Mouse (Mus musculus): Measurements from ENCODE around the gene Triap1. TPM values are rescaled to one million over a fixed set of nuclear protein-coding genes. Genes with fewer than 3 reads are reported as not detected.
"Not testable (repeated sequence)": the region's sequence is repeated elsewhere in the genome, so short reads cannot be mapped to it uniquely, and the experiment has no call there.

Triap1 gene
- 10.7 and 12.8 TPM in 2 replicates for polyA plus RNA-seq (2012; rRNA removed)

DNA sequence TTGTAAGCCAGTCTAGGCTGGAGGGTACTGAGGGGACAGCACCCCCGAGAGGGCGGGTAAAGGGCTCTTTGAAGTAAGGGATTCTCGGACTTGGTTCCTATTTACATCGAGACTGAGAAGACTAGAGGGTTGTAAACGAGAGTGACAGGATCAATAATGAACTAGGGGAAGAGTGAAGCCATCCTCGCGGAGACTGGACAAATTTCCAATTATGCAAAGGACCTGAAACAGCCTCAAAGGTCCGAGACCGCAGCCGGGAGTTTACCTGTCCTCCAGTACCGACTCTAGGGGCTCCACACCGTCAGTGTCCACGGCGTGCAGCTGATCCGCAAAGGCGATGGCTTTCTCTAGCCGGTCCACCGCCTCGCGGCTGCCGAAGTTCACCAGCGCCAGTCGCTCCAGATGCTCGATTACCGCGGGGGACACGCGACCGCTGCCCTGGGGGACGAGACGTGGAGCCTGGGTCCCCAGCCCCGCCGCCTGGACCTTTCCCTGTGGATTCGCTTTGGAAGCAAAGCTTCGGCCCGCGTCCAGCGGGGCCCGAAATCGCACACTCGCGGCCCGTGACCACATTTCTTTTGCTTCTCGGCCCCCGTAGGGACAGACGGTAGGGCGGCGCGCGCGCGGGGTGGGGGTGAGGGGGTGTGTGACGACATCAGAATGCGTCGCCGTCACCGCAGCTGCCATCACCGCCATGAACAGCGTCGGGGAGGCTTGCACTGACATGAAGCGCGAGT, at the start of gene Triap1, which contains the start of gene Gatc:
Triap1 (plus strand) TSS at position 649 of the 737 bp plus-strand sequence.
Gatc (minus strand) TSS at position 602 of the 737 bp plus-strand sequence.
- peak; percentile 83 for DNase-seq
- H3K27ac ChIP-seq (ENCODE audit: control insufficient read depth, insufficient read depth, low read length), result no peak within 1 kb of the TSS
- TF ChIP-seq CTCF (IDR thresholded peaks at IDR 0.05; ENCODE audit: borderline replicate concordance, control insufficient read depth, extremely low read depth, insufficient read depth, low read length, poor library complexity) (peak; percentile 22; the same call in 1 of the 2 replicates), POLR2A (IDR thresholded peaks at IDR 0.05; ENCODE audit: control insufficient read depth, extremely low read depth, insufficient read depth, low read length, poor library complexity) (no peak; the same call in 1 of the 2 replicates)
- peaks cover 29% of the 10 kb centered on the region for H3K36me3 ChIP-seq (ENCODE audit: control insufficient read depth, insufficient read depth, low read length)
- H3K4me1 ChIP-seq (replicated peaks; ENCODE audit: control insufficient read depth, insufficient read depth, low read length), result peaks cover 2% of the 10 kb centered on the region
- WGBS, result under 1% methylated on average over 62 of the region's 62 CpGs
- H3K4me3 ChIP-seq (ENCODE audit: control insufficient read depth, insufficient read depth, low read length), result peak within 1 kb of the TSS; percentile 89
- no peaks in the 10 kb centered on the region for H3K27me3 ChIP-seq (ENCODE audit: control insufficient read depth, insufficient read depth, low read length)

DNA sequence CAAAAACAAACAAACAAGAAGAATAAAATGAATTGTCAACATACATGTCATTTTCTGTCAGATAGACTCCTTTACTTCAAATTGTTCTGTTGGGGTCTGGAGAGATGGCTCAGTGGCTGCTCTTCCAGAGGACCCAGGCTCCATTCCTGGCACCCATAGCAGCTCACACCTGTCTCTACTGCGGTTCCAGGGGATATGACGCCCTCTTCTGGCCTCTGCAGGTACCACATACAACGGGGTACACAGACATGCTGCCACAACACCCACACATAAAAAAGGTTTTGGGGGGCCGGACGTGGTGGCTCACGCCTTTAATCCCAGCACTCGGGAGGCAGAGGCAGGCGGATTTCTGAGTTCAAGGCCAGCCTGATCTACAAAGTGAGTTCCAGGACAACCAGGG, 46.9 kb upstream of the Triap1 start:
- WGBS, result 95% methylated on average over 8 of the region's 8 CpGs
- Histone ChIP-seq H3K27me3 (ENCODE audit: control insufficient read depth, insufficient read depth, low read length) (no peaks in the 10 kb centered on the region), H3K4me1 (replicated peaks; ENCODE audit: control insufficient read depth, insufficient read depth, low read length) (peaks cover 2% of the 10 kb centered on the region), H3K27ac (ENCODE audit: control insufficient read depth, insufficient read depth, low read length) (no peak overlapping the region), H3K36me3 (ENCODE audit: control insufficient read depth, insufficient read depth, low read length) (peaks cover 30% of the 10 kb centered on the region), H3K4me3 (ENCODE audit: control insufficient read depth, insufficient read depth, low read length) (no peak overlapping the region)
- DNase-seq, result no peak
- TF ChIP-seq CTCF (IDR thresholded peaks at IDR 0.05; ENCODE audit: borderline replicate concordance, control insufficient read depth, extremely low read depth, insufficient read depth, low read length, poor library complexity) (no peak), POLR2A (IDR thresholded peaks at IDR 0.05; ENCODE audit: control insufficient read depth, extremely low read depth, insufficient read depth, low read length, poor library complexity) (no peak)

DNA sequence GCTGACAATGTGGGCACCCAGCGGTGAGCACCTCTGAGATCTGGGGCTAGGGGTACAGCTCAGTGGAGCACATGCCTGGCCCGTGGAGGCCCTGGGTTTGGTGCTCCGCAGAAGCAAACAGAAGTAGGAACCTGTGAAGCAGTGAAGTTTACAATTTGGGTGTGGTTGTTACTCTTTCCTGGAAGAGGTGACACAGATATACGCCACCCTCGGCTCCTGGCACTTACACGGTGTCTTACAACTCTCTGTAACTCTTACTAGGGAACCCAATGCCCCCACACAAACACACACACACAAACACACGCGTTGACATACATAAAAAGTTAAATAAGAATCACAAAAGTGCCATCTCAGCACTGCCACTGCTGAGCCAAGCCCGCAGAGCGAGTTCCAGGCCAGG, 44.7 kb upstream of the Triap1 start:
- no peak overlapping the region for H3K4me3 ChIP-seq (ENCODE audit: control insufficient read depth, insufficient read depth, low read length)
- DNase-seq, result no peak
- TF ChIP-seq CTCF (IDR thresholded peaks at IDR 0.05; ENCODE audit: borderline replicate concordance, control insufficient read depth, extremely low read depth, insufficient read depth, low read length, poor library complexity) (no peak), POLR2A (IDR thresholded peaks at IDR 0.05; ENCODE audit: control insufficient read depth, extremely low read depth, insufficient read depth, low read length, poor library complexity) (no peak)
- no peak overlapping the region for H3K27ac ChIP-seq (ENCODE audit: control insufficient read depth, insufficient read depth, low read length)
- no peaks in the 10 kb centered on the region for H3K27me3 ChIP-seq (ENCODE audit: control insufficient read depth, insufficient read depth, low read length)
- WGBS, result 94% methylated on average over 10 of the region's 10 CpGs
- H3K36me3 ChIP-seq (ENCODE audit: control insufficient read depth, insufficient read depth, low read length), result peaks cover 23% of the 10 kb centered on the region
- peaks cover 10% of the 10 kb centered on the region for H3K4me1 ChIP-seq (replicated peaks; ENCODE audit: control insufficient read depth, insufficient read depth, low read length)

DNA sequence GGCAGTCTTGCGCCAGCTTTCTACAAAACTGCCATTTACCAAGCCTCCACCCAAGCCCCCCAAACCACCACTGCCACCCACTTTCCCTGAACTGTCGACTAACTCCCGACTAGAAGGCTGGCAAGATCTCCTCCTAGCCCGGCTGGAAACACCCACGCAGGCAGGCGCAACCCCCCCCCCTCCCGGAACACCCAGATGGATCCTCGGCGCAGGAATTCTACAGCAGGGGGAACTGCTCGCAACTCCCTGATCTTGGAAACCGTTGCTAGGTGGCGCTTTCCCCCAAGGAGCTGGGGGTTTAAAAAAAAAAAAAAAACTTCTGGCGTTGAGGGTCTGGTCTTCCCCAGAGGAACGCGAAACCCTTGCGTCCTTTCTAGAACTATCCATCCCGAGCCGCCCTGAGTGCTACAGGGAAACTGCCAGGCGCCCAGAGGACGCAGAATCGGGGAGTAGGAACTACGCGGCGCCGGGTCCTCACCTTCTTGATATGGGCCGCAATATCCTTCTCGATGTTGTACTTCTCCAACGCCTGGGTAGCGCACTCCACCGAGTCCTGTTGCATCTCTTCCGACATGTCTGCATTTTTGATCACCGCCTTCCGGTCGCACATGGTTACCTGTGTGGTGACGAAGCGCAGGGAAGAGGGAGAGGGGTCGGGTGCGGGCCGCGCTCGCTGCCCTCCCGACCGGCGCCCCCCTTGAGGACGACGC, 40.8 kb upstream of the Triap1 start:
- peak overlapping the region; percentile 62 for H3K27ac ChIP-seq (ENCODE audit: control insufficient read depth, insufficient read depth, low read length)
- peak; percentile 16 for DNase-seq
- peaks cover 14% of the 10 kb centered on the region for H3K4me1 ChIP-seq (replicated peaks; ENCODE audit: control insufficient read depth, insufficient read depth, low read length)
- TF ChIP-seq CTCF (IDR thresholded peaks at IDR 0.05; ENCODE audit: borderline replicate concordance, control insufficient read depth, extremely low read depth, insufficient read depth, low read length, poor library complexity), result no peak
- no peak for TF ChIP-seq POLR2A (IDR thresholded peaks at IDR 0.05; ENCODE audit: control insufficient read depth, extremely low read depth, insufficient read depth, low read length, poor library complexity)
- H3K27me3 ChIP-seq (ENCODE audit: control insufficient read depth, insufficient read depth, low read length), result no peaks in the 10 kb centered on the region
- WGBS, result under 1% methylated on average over 46 of the region's 46 CpGs
- peak overlapping the region; percentile 69 for H3K4me3 ChIP-seq (ENCODE audit: control insufficient read depth, insufficient read depth, low read length)
- H3K36me3 ChIP-seq (ENCODE audit: control insufficient read depth, insufficient read depth, low read length), result peaks cover 23% of the 10 kb centered on the region

DNA sequence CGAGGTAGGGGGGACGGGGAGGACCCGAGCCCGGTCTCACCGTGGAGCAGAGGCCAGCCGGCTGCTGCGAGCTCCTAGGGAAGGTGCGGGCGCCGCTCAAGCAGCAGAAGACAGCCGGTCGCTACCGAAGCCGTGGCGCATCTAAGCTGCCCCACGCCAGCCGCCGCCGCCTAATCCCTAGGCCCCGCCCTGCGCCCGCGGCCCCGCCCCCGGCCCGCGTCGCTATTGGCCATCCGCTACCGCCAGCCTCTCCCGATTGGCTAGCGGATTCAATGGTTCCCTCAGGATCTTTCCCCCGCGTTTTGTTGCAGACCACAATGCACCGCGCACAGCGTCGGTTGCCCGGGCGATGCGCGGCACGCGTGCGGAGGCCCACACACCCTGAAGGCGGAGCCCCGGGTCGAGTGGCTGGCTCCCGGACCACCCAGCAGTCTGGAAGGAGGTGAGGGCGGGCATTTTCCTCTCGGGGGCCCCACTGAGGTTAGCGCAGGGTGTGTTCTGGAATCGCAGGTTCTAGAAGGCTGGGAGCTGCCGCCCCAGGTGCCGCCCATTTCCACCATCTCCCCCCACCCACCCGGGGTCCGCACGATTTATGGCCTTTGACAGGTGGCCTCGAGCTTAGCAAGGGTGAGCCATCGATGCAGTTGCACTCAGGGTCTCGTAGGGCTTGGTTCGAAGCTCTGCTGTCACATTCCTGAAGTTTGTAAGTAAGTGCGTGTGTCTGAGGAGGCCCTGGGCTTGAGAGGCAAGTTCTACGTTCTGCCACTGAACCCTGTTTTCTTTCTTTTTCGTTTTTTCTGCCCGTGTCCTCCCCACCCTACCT, 40.0 kb upstream of the Triap1 start, which contains the start of gene Dynll1:
Dynll1 (minus strand) TSS at position 208 of the 823 bp plus-strand sequence.
- DNase-seq, result peak; percentile 99
- TF ChIP-seq POLR2A (IDR thresholded peaks at IDR 0.05; ENCODE audit: control insufficient read depth, extremely low read depth, insufficient read depth, low read length, poor library complexity), result peak; percentile 89
- peak; percentile 52; the same call in 1 of the 2 replicates for TF ChIP-seq CTCF (IDR thresholded peaks at IDR 0.05; ENCODE audit: borderline replicate concordance, control insufficient read depth, extremely low read depth, insufficient read depth, low read length, poor library complexity)
- H3K27me3 ChIP-seq (ENCODE audit: control insufficient read depth, insufficient read depth, low read length), result no peaks in the 10 kb centered on the region
- under 1% methylated on average over 65 of the region's 66 CpGs for WGBS
- H3K4me1 ChIP-seq (replicated peaks; ENCODE audit: control insufficient read depth, insufficient read depth, low read length), result peaks cover 14% of the 10 kb centered on the region
- H3K27ac ChIP-seq (ENCODE audit: control insufficient read depth, insufficient read depth, low read length), result peak within 1 kb of the TSS; percentile 62
- H3K4me3 ChIP-seq (ENCODE audit: control insufficient read depth, insufficient read depth, low read length), result peak within 1 kb of the TSS; percentile 69
- H3K36me3 ChIP-seq (ENCODE audit: control insufficient read depth, insufficient read depth, low read length), result peaks cover 20% of the 10 kb centered on the region

DNA sequence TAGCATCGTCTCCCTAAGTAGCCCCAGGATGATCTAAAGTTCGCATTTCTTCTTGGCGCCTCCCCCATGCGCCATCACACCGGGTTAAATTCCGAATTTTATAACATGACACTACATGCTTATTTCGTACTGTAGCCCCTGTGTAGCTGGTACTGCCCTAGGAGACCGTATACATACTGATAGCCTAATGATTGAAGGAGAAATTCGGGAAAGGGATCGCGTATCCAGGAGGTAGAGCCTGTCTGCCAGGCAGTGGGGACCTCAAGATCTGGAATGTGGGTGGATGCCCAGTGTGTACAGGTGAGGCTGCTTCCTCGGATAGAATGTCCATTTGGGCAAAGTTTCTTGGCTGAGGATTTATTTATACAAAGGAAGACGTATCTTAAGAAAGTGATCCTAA, 39.4 kb upstream of the Triap1 start:
- Histone ChIP-seq H3K36me3 (ENCODE audit: control insufficient read depth, insufficient read depth, low read length) (peaks cover 13% of the 10 kb centered on the region), H3K27ac (ENCODE audit: control insufficient read depth, insufficient read depth, low read length) (peak overlapping the region; percentile 2; the same call in 1 of the 2 replicates), H3K4me3 (ENCODE audit: control insufficient read depth, insufficient read depth, low read length) (peak overlapping the region; percentile 58), H3K4me1 (replicated peaks; ENCODE audit: control insufficient read depth, insufficient read depth, low read length) (peaks cover 14% of the 10 kb centered on the region), H3K27me3 (ENCODE audit: control insufficient read depth, insufficient read depth, low read length) (no peaks in the 10 kb centered on the region)
- no peak for TF ChIP-seq POLR2A (IDR thresholded peaks at IDR 0.05; ENCODE audit: control insufficient read depth, extremely low read depth, insufficient read depth, low read length, poor library complexity)
- no peak for TF ChIP-seq CTCF (IDR thresholded peaks at IDR 0.05; ENCODE audit: borderline replicate concordance, control insufficient read depth, extremely low read depth, insufficient read depth, low read length, poor library complexity)
- DNase-seq, result no peak
- 35% methylated on average over 13 of the region's 13 CpGs for WGBS

DNA sequence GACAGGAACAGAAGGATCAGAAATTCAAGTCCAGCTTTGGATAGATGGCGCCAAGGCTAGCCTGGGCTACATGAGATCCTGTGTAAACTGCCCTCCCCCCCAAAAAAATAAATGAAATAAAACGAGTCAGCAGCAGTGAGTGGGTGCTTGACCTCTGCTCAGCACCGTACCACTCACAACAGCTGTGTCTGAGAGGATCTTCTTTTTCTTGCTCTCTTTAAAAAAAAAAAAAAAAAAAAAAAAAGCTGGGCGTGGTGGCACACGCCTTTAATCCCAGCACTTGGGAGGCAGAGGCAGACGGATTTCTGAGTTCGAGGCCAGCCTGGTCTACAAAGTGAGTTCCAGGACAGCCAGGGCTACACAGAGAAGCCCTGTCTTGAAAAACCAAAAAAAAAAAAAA, 38.8 kb upstream of the Triap1 start:
- 91% methylated on average over 7 of the region's 7 CpGs for WGBS
- H3K27me3 ChIP-seq (ENCODE audit: control insufficient read depth, insufficient read depth, low read length); H3K27ac ChIP-seq (ENCODE audit: control insufficient read depth, insufficient read depth, low read length); H3K4me3 ChIP-seq (ENCODE audit: control insufficient read depth, insufficient read depth, low read length); DNase-seq: not testable (repeated sequence)
- peaks cover 13% of the 10 kb centered on the region for H3K36me3 ChIP-seq (ENCODE audit: control insufficient read depth, insufficient read depth, low read length)
- peaks cover 14% of the 10 kb centered on the region for H3K4me1 ChIP-seq (replicated peaks; ENCODE audit: control insufficient read depth, insufficient read depth, low read length)
